Mouse (Mus musculus): Measurements from ENCODE around the gene 1810009A15Rik. TPM values are rescaled to one million over a fixed set of nuclear protein-coding genes. Genes with fewer than 3 reads are reported as not detected.
A peak's percentile ranks its signal among the peaks of the same experiment; 100 is the strongest.

Gene 1810009A15Rik
- polyA plus RNA-seq, 1 experiment from 2014 or later = 75.6 TPM

DNA sequence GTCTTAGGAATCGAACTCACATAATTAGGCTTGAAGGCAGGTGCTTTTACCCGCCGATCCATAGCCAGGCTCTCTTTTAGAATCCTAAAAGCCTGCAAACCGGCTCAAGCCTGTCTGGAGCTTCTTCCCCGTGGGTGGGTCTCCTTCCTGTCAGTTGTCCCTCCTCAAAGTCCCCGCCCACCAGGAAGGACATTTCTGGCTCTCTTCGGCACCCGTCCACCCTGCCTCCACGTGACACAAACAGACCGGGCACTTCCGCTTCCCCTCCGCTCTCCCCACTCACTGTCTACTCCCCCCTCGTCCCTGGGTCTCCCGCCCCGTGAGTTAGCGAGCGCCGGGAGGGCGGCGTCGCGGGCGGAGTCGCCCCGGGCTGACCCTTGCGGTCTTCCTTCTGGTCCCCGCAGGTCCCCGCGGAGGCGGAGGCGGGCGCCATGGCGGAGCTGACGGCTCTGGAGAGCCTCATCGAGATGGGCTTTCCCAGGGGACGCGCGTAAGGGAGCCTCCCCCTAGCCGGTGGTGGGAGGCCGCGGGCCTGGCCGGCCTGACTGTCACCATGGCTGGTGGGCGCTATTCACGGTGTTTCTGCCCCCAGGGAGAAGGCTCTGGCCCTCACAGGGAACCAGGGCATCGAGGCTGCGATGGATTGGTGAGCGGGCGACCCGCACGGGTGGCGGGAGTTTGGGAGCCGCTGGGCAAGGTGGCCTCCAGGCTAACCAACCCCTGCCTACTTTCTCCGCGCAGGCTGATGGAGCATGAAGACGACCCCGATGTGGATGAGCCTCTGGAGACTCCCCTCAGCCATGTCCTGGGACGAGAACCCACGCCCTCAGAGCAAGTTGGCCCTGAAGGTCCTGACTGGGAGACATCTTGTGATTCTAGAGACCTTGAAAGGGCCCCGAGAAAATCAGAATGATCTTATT lies 17.1 kb upstream of the 1810009A15Rik start, which contains the start of gene Ubxn1:
TSS of gene Ubxn1 (plus strand) at position 230 of the 920 bp plus-strand sequence.
- no peaks in the 10 kb centered on the region for H3K27me3 ChIP-seq (ENCODE audit: control insufficient read depth, insufficient read depth, low read length)
- WGBS = under 1% methylated on average over 59 of the region's 59 CpGs
- H3K4me1 ChIP-seq (ENCODE audit: control insufficient read depth, insufficient read depth, low read length) = peaks cover 8% of the 10 kb centered on the region
- peak within 1 kb of the TSS; percentile 90 for H3K27ac ChIP-seq (ENCODE audit: low read length)
- peak; percentile 96 for ATAC-seq (ENCODE audit: insufficient read depth, low FRiP score)
- H3K4me3 ChIP-seq (replicated peaks; ENCODE audit: low read length) = peak within 1 kb of the TSS; percentile 93
- H3K36me3 ChIP-seq (ENCODE audit: control insufficient read depth, insufficient read depth, low read length) = peaks cover 7% of the 10 kb centered on the region; the same call in 1 of the 2 replicates
- peak within 1 kb of the TSS; percentile 96 for H3K9ac ChIP-seq (ENCODE audit: low read length)
- H3K9me3 ChIP-seq (replicated peaks; ENCODE audit: control insufficient read depth, low read length) = no peaks in the 10 kb centered on the region
- H3K4me2 ChIP-seq (ENCODE audit: low read depth, low read length) = peak within 1 kb of the TSS; percentile 78

DNA sequence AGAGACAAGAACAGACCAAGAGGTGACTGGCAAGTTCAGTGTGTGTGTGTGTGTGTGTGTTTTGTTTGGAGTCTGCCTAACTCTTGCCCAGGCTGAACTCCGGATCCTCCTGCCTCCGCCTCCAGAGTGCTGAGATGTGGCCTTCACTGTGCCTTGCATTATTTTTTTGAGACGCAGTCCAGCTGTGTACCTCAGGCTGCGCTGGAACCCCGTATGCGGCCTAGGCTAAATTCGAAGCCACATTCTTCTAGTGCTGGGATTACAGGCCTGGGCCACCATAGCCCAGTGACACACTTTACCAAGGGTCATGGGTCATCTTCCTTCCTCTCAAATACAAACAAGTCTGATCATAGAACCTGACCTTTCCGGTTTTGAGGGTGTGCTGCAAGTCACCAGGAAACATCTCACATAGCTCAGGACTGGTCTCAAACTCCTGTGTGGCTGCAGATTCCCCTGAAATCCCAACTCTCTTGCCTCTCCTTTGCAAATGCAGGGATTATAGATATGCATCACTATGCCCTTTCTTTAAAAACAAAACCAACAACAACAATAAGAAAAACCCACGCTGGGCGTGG lies 16.3 kb upstream of the 1810009A15Rik start:
- Histone ChIP-seq H3K36me3 (ENCODE audit: control insufficient read depth, insufficient read depth, low read length) (peaks cover 7% of the 10 kb centered on the region; the same call in 1 of the 2 replicates), H3K4me3 (replicated peaks; ENCODE audit: low read length) (peak overlapping the region; percentile 93), H3K27me3 (ENCODE audit: control insufficient read depth, insufficient read depth, low read length) (no peaks in the 10 kb centered on the region), H3K4me1 (ENCODE audit: control insufficient read depth, insufficient read depth, low read length) (peaks cover 8% of the 10 kb centered on the region), H3K27ac (ENCODE audit: low read length) (peak overlapping the region; percentile 90), H3K9me3 (replicated peaks; ENCODE audit: control insufficient read depth, low read length) (no peaks in the 10 kb centered on the region), H3K9ac (ENCODE audit: low read length) (peak overlapping the region; percentile 96), H3K4me2 (ENCODE audit: low read depth, low read length) (peak overlapping the region; percentile 78)
- no peak for ATAC-seq (ENCODE audit: insufficient read depth, low FRiP score)
- WGBS = 63% methylated on average over 10 of the region's 10 CpGs

DNA sequence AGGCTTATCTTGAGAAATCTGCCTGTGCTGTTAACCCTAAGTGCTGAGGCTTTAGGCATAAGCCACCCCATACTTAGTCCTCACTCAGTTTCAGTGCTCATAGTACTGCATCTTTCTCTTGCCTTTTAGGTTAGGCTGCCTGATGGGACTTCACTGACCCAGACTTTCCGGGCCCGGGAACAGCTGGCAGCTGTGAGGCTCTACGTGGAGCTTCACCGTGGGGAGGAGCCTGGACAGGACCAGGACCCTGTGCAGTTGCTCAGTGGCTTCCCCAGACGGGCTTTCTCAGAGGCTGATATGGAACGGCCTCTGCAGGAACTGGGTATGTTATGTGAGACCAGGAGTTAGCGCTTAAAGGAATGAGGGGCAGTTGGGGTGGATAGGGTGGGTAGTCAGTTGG lies 13.6 kb upstream of the 1810009A15Rik start:
- no peak for ATAC-seq (ENCODE audit: insufficient read depth, low FRiP score)
- 89% methylated on average over 7 of the region's 7 CpGs for WGBS
- Histone ChIP-seq H3K4me3 (replicated peaks; ENCODE audit: low read length) (no peak overlapping the region), H3K4me2 (ENCODE audit: low read depth, low read length) (no peak overlapping the region), H3K4me1 (ENCODE audit: control insufficient read depth, insufficient read depth, low read length) (peaks cover 16% of the 10 kb centered on the region), H3K9ac (ENCODE audit: low read length) (no peak overlapping the region), H3K36me3 (ENCODE audit: control insufficient read depth, insufficient read depth, low read length) (peaks cover 7% of the 10 kb centered on the region; the same call in 1 of the 2 replicates), H3K27ac (ENCODE audit: low read length) (peak overlapping the region; percentile 42), H3K9me3 (replicated peaks; ENCODE audit: control insufficient read depth, low read length) (no peaks in the 10 kb centered on the region), H3K27me3 (ENCODE audit: control insufficient read depth, insufficient read depth, low read length) (no peaks in the 10 kb centered on the region)

- ATAC-seq (ENCODE audit: insufficient read depth, low FRiP score) = peak; percentile 95
- WGBS = under 1% methylated on average over 42 of the region's 42 CpGs
- Histone ChIP-seq H3K27ac (ENCODE audit: low read length) (peak within 1 kb of the TSS; percentile 86), H3K4me2 (ENCODE audit: low read depth, low read length) (peak within 1 kb of the TSS; percentile 79), H3K9ac (ENCODE audit: low read length) (peak within 1 kb of the TSS; percentile 91), H3K4me3 (replicated peaks; ENCODE audit: low read length) (peak within 1 kb of the TSS; percentile 87), H3K36me3 (ENCODE audit: control insufficient read depth, insufficient read depth, low read length) (peaks cover 6% of the 10 kb centered on the region; the same call in 1 of the 2 replicates), H3K9me3 (replicated peaks; ENCODE audit: control insufficient read depth, low read length) (no peaks in the 10 kb centered on the region), H3K4me1 (ENCODE audit: control insufficient read depth, insufficient read depth, low read length) (peaks cover 8% of the 10 kb centered on the region; the same call in 1 of the 2 replicates), H3K27me3 (ENCODE audit: control insufficient read depth, insufficient read depth, low read length) (no peaks in the 10 kb centered on the region)
Measured at GRCm38 (mm10) chr19:8880311-8881033, 8.2 kb upstream of the 1810009A15Rik start, which contains the start of gene Uqcc3. Gene Uqcc3 (minus strand): TSS chr19:8880923.

DNA sequence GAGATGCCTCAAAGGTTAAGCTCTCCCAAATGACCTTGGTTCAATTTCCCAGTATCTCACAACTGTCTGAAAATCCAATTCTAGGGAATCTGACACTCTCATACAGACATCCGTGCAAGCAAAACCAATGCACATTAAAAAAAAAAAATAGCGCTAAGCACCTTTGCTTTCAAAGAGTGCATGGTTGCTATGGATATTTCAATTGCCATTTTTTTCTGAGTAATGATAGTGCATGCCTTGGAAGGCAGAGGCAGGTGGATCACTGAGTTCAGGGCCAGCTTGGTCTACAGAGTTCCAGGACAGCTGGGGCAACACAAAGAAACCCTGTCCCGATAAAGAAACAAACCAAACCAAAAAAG lies 7.6 kb upstream of the 1810009A15Rik start:
- Histone ChIP-seq H3K4me2 (ENCODE audit: low read depth, low read length) (peak overlapping the region; percentile 79), H3K9ac (ENCODE audit: low read length) (peak overlapping the region; percentile 91), H3K36me3 (ENCODE audit: control insufficient read depth, insufficient read depth, low read length) (peaks cover under 1% of the 10 kb centered on the region; the same call in 1 of the 2 replicates), H3K4me3 (replicated peaks; ENCODE audit: low read length) (peak overlapping the region; percentile 87), H3K9me3 (replicated peaks; ENCODE audit: control insufficient read depth, low read length) (no peaks in the 10 kb centered on the region), H3K27me3 (ENCODE audit: control insufficient read depth, insufficient read depth, low read length) (no peaks in the 10 kb centered on the region), H3K4me1 (ENCODE audit: control insufficient read depth, insufficient read depth, low read length) (peaks cover 8% of the 10 kb centered on the region; the same call in 1 of the 2 replicates), H3K27ac (ENCODE audit: low read length) (no peak overlapping the region)
- WGBS = 12% methylated on average over 3 of the region's 3 CpGs
- ATAC-seq (ENCODE audit: insufficient read depth, low FRiP score) = no peak

- Histone ChIP-seq H3K9ac (ENCODE audit: low read length) (no peak within 1 kb of the TSS), H3K4me2 (ENCODE audit: low read depth, low read length) (no peak within 1 kb of the TSS), H3K27ac (ENCODE audit: low read length) (no peak within 1 kb of the TSS), H3K27me3 (ENCODE audit: control insufficient read depth, insufficient read depth, low read length) (no peaks in the 10 kb centered on the region), H3K4me1 (ENCODE audit: control insufficient read depth, insufficient read depth, low read length) (peaks cover 14% of the 10 kb centered on the region), H3K4me3 (replicated peaks; ENCODE audit: low read length) (no peak within 1 kb of the TSS), H3K36me3 (ENCODE audit: control insufficient read depth, insufficient read depth, low read length) (no peaks in the 10 kb centered on the region), H3K9me3 (replicated peaks; ENCODE audit: control insufficient read depth, low read length) (no peaks in the 10 kb centered on the region)
- 79% methylated on average over 3 of the region's 3 CpGs for WGBS
- no peak for ATAC-seq (ENCODE audit: insufficient read depth, low FRiP score)
Measured at GRCm38 (mm10) chr19:8883616-8884015, 5.0 kb upstream of the 1810009A15Rik start, which contains the start of the genes Lbhd1 and Gm49403. Gene Lbhd1 (plus strand): TSS chr19:8883732. Gene Gm49403 (plus strand): TSS chr19:8883930.

GRCm38 (mm10) chr19:8886916-8887584 lies 1.6 kb upstream of the 1810009A15Rik start:
- no peak for ATAC-seq (ENCODE audit: insufficient read depth, low FRiP score)
- Histone ChIP-seq H3K4me3 (replicated peaks; ENCODE audit: low read length) (no peak overlapping the region), H3K4me1 (ENCODE audit: control insufficient read depth, insufficient read depth, low read length) (peaks cover 13% of the 10 kb centered on the region), H3K27ac (ENCODE audit: low read length) (peak overlapping the region; percentile 86), H3K27me3 (ENCODE audit: control insufficient read depth, insufficient read depth, low read length) (no peaks in the 10 kb centered on the region), H3K36me3 (ENCODE audit: control insufficient read depth, insufficient read depth, low read length) (no peaks in the 10 kb centered on the region), H3K9ac (ENCODE audit: low read length) (no peak overlapping the region), H3K4me2 (ENCODE audit: low read depth, low read length) (peak overlapping the region; percentile 83; the same call in 1 of the 2 replicates), H3K9me3 (replicated peaks; ENCODE audit: control insufficient read depth, low read length) (no peaks in the 10 kb centered on the region)
- WGBS = 46% methylated on average over 1 of the region's 1 CpGs
